9 mouse cellular contexts compared by ENCODE assay signal in the genomic region with DNA sequence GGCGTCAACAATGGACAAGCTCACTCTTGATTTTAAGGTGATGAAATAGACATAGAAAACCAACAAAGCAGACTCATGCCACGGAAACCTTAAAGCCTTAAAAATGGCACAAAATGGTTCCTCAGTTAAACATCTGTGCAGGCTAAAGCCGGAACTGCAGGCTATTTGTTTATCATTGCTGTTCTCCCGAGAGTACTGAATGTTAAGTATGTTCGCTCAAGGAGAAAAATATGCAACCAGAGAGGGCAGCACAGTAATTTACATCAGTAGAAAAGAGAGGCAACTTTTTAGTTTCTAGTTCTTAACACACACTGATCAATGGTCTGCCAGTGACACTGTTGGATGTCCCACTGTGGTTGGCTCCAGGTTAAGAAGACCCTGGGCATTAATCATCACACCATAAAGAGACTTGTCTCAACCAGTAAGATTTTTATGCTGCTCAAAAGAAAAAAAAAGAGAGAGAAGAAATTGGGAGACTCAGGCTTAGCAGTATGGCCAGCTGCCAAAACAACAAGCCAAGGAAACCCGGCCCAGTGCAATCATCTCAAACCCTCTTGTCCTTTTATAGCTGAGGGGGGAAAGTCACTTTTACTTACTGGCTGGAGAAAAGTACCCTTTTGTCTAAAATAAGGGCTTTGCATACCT.
DNase-seq lines count a peak whose midpoint lies in the region; ATAC-seq and TF ChIP-seq lines count a peak whose summit lies in the region.
"Had no signal": no experiment of that assay in that cellular context is flagged by ENCODE, and none has a peak within 500 bp of the region (broad histone marks: within the 10 kb centered on the region; RNA-seq: fewer than 3 reads in every experiment).

No protein-coding gene starts in this region.

- no peak overlapping the region for H3K9ac ChIP-seq in forebrain, postnatal 0 days
- no peak overlapping the region for H3K9ac ChIP-seq in forebrain, embryonic 13.5 days
- H3K9ac ChIP-seq: midbrain, embryonic 15.5 days had no signal

- no peak overlapping the region for H3K4me3 ChIP-seq in forebrain, postnatal 0 days (ENCODE audit: low read depth, low read length)
- no peak overlapping the region for H3K4me3 ChIP-seq in forebrain, embryonic 13.5 days
- H3K4me3 ChIP-seq: midbrain, embryonic 15.5 days had no signal

- WGBS in forebrain, postnatal 0 days = 35% methylated on average over 6 of the region's 6 CpGs
- 50% methylated on average over 6 of the region's 6 CpGs for WGBS in forebrain, embryonic 13.5 days

- H3K4me1 ChIP-seq in forebrain, postnatal 0 days (ENCODE audit: insufficient read depth) = no peaks in the 10 kb centered on the region
- H3K4me1 ChIP-seq in forebrain, embryonic 13.5 days = peaks cover 13% of the 10 kb centered on the region
- H3K4me1 ChIP-seq: midbrain, embryonic 15.5 days had no signal

- no peaks in the 10 kb centered on the region for H3K36me3 ChIP-seq in forebrain, postnatal 0 days (ENCODE audit: insufficient read depth)
- no peaks in the 10 kb centered on the region for H3K36me3 ChIP-seq in forebrain, embryonic 13.5 days (ENCODE audit: poor library complexity, severe bottlenecking)
- H3K36me3 ChIP-seq: midbrain, embryonic 15.5 days had no signal

- DNase-seq in forebrain, postnatal 0 days = no peak
- DNase-seq in urinary bladder, postnatal 25 days (ENCODE audit: low spot score) = peak; percentile 23
- no peak for DNase-seq in urinary bladder, adult 2 months (ENCODE audit: low spot score)
- DNase-seq in kidney, postnatal 36 days = peak; percentile 35 to 47
- no peak for DNase-seq in frontal cortex, adult 2 months (ENCODE audit: extremely low spot score in 1 of 2, low spot score in 1 of 2)
- DNase-seq in cerebellum, adult 9-11 months = no peak
- no peak for DNase-seq in adrenal gland, adult 2 months

- H3K27ac ChIP-seq in forebrain, postnatal 0 days (ENCODE audit: low read depth, low read length) = no peak overlapping the region
- H3K27ac ChIP-seq in forebrain, embryonic 13.5 days = no peak overlapping the region
- H3K27ac ChIP-seq: midbrain, embryonic 15.5 days had no signal

- no peak for ATAC-seq in forebrain, postnatal 0 days
- ATAC-seq in forebrain, embryonic 13.5 days = no peak
- ATAC-seq: midbrain, embryonic 15.5 days had no signal

- H3K9me3 ChIP-seq in forebrain, postnatal 0 days (ENCODE audit: low read length) = no peaks in the 10 kb centered on the region
- no peaks in the 10 kb centered on the region for H3K9me3 ChIP-seq in forebrain, embryonic 13.5 days (replicated peaks)
- H3K9me3 ChIP-seq: midbrain, embryonic 15.5 days had no signal

- TF ChIP-seq CTCF in forebrain, postnatal 0 days (IDR thresholded peaks at IDR 0.05; ENCODE audit: low read depth) = peak; percentile 4; the same call in 1 of the 2 replicates

- H3K27me3 ChIP-seq in forebrain, postnatal 0 days (ENCODE audit: insufficient read depth, low read length) = no peaks in the 10 kb centered on the region
- no peaks in the 10 kb centered on the region for H3K27me3 ChIP-seq in forebrain, embryonic 13.5 days
- H3K27me3 ChIP-seq: midbrain, embryonic 15.5 days had no signal

- H3K4me2 ChIP-seq in forebrain, postnatal 0 days (ENCODE audit: low read depth) = no peak overlapping the region
- no peak overlapping the region for H3K4me2 ChIP-seq in forebrain, embryonic 13.5 days
- H3K4me2 ChIP-seq: midbrain, embryonic 15.5 days had no signal

Comparison
In these comparisons a context has a peak if more than half of its experiments do, and no peak if none do; other contexts are left out.
1. DNase-seq: peak in urinary bladder, postnatal 25 days (single experiment) and kidney, postnatal 36 days (2 of 2); none in forebrain, postnatal 0 days (single experiment), urinary bladder, adult 2 months (single experiment), frontal cortex, adult 2 months (0 of 2), cerebellum, adult 9-11 months (single experiment) and adrenal gland, adult 2 months (single experiment).